In genomic region chr5:35628685-35629084, GRCm38 (mm10) we compare ENCODE assay signal across 8 mouse cellular contexts. TPM values are rescaled to one million over a fixed set of nuclear protein-coding genes. Genes with fewer than 3 reads are reported as not detected.
DNase-seq lines count a peak whose midpoint lies in the region; ATAC-seq lines count a peak whose summit lies in the region.

No protein-coding gene starts in this region.

- WGBS in midbrain, embryonic 14.5 days = 52% methylated on average over 1 of the region's 1 CpGs
- 54% methylated on average over 1 of the region's 1 CpGs for WGBS in midbrain, embryonic 13.5 days

- no peaks in the 10 kb centered on the region for H3K27me3 ChIP-seq in midbrain, embryonic 14.5 days (ENCODE audit: control insufficient read depth, insufficient read depth, low read length)
- no peaks in the 10 kb centered on the region for H3K27me3 ChIP-seq in midbrain, embryonic 13.5 days

- H3K36me3 ChIP-seq in midbrain, embryonic 14.5 days (ENCODE audit: control insufficient read depth, insufficient read depth, low read length) = no peaks in the 10 kb centered on the region
- no peaks in the 10 kb centered on the region for H3K36me3 ChIP-seq in midbrain, embryonic 13.5 days

- no peak overlapping the region for H3K4me3 ChIP-seq in midbrain, embryonic 14.5 days (replicated peaks; ENCODE audit: low read depth, low read length)
- H3K4me3 ChIP-seq in midbrain, embryonic 13.5 days (replicated peaks) = no peak overlapping the region

- DNase-seq in cerebellum, adult 9-10 months = peak; percentile 11
- peak; percentile 47 for DNase-seq in midbrain, embryonic 14.5 days
- peak; percentile 47 to 48 for DNase-seq in layer of hippocampus, postnatal 36 days
- peak; percentile 75 to 76 for DNase-seq in right cerebral cortex, postnatal 10 days (ENCODE audit: low spot score in 2 of 2)
- DNase-seq in Muller cell, postnatal 12 days (ENCODE audit: inconsistent ontology term) = no peak

- H3K9me3 ChIP-seq in midbrain, embryonic 14.5 days (ENCODE audit: control insufficient read depth, low read length) = no peaks in the 10 kb centered on the region
- H3K9me3 ChIP-seq in midbrain, embryonic 13.5 days = no peaks in the 10 kb centered on the region

- no peak overlapping the region for H3K9ac ChIP-seq in midbrain, embryonic 14.5 days (replicated peaks; ENCODE audit: low read length)
- no peak overlapping the region for H3K9ac ChIP-seq in midbrain, embryonic 13.5 days (replicated peaks)

- no peak for ATAC-seq in cerebellum, adult (ENCODE audit: insufficient number of reproducible peaks, low FRiP score, low TSS enrichment)
- no peak for ATAC-seq in midbrain, embryonic 14.5 days (ENCODE audit: low FRiP score, low TSS enrichment)
- ATAC-seq in midbrain, embryonic 13.5 days = no peak
- no peak for ATAC-seq in monocyte, adult 5-6 weeks (replicated peaks; ENCODE audit: insufficient number of reproducible peaks, low FRiP score, low TSS enrichment, poor library complexity, severe bottlenecking)

- H3K4me1 ChIP-seq in midbrain, embryonic 14.5 days (ENCODE audit: control insufficient read depth, insufficient read depth, low read length) = no peaks in the 10 kb centered on the region
- no peaks in the 10 kb centered on the region for H3K4me1 ChIP-seq in midbrain, embryonic 13.5 days (replicated peaks)

- H3K4me2 ChIP-seq in midbrain, embryonic 14.5 days (ENCODE audit: low read length) = no peak overlapping the region
- no peak overlapping the region for H3K4me2 ChIP-seq in midbrain, embryonic 13.5 days (replicated peaks)

- H3K27ac ChIP-seq in midbrain, embryonic 14.5 days (replicated peaks; ENCODE audit: low read depth, low read length) = no peak overlapping the region
- H3K27ac ChIP-seq in midbrain, embryonic 13.5 days = no peak overlapping the region

RNA-seq across cellular contexts. Expression of gene Acox3, which starts 45.8 kb away (rescaled TPM):
- 15.3 and 19.0 TPM in 2 replicates for polyA plus RNA-seq in midbrain, embryonic 14.5 days (2014; fragmentation: Nextera tagmentation; extraction: Ambion mirVana)
- 15.5 and 17.0 TPM in 2 replicates for polyA plus RNA-seq in midbrain, embryonic 13.5 days (2015; fragmentation: Nextera tagmentation; extraction: Ambion mirVana)
- 10 to 100 TPM; 26.3 to 28.8 TPM for total RNA-seq in layer of hippocampus, postnatal 36 days (2021)
- 54.4 to 70.1 TPM (median 59.2 TPM) in 3 replicates for total RNA-seq in monocyte, adult 5-6 weeks (2017)

RNA-seq across cellular contexts. Expression of gene Htra3, which starts 50.9 kb away (rescaled TPM):
- 11.2 and 11.4 TPM in 2 replicates for polyA plus RNA-seq in midbrain, embryonic 14.5 days (2014; fragmentation: Nextera tagmentation; extraction: Ambion mirVana)
- 9.3 and 10.4 TPM in 2 replicates for polyA plus RNA-seq in midbrain, embryonic 13.5 days (2015; fragmentation: Nextera tagmentation; extraction: Ambion mirVana)
- total RNA-seq in layer of hippocampus, postnatal 36 days (2021) = 1 to 10 TPM; 3.8 to 7.3 TPM
- not detected in 3 replicates for total RNA-seq in monocyte, adult 5-6 weeks (2017)

RNA-seq across cellular contexts. Expression of gene Trmt44, which starts 53.8 kb away (rescaled TPM):
- 7.3 and 7.4 TPM in 2 replicates for polyA plus RNA-seq in midbrain, embryonic 14.5 days (2014; fragmentation: Nextera tagmentation; extraction: Ambion mirVana)
- 7.0 and 7.2 TPM in 2 replicates for polyA plus RNA-seq in midbrain, embryonic 13.5 days (2015; fragmentation: Nextera tagmentation; extraction: Ambion mirVana)
- 1 to 10 TPM; 7.6 to 9.1 TPM for total RNA-seq in layer of hippocampus, postnatal 36 days (2021)
- total RNA-seq in monocyte, adult 5-6 weeks (2017) = 10.5 to 19.1 TPM (median 17.2 TPM) in 3 replicates
